Mouse (Mus musculus): ENCODE data around the gene Rgl1. TPM values are rescaled to one million over a fixed set of nuclear protein-coding genes. Genes with fewer than 3 reads are reported as not detected.

Rgl1 gene
- polyA plus RNA-seq, 1 experiment: 73.2 TPM

- Histone ChIP-seq H3K4me3 (ENCODE audit: insufficient read depth, low read depth, low read length) (no peak overlapping the region), H3K36me3 (ENCODE audit: control insufficient read depth, insufficient read depth, low read length) (no peaks in the 10 kb centered on the region), H3K4me1 (ENCODE audit: control insufficient read depth, insufficient read depth, low read length) (no peaks in the 10 kb centered on the region), H3K27me3 (replicated peaks; ENCODE audit: control insufficient read depth, insufficient read depth, low read length) (no peaks in the 10 kb centered on the region), H3K27ac (ENCODE audit: insufficient read depth, low read depth, low read length) (no peak overlapping the region)
- no peak for TF ChIP-seq CTCF (conservative IDR thresholded peaks at IDR 0.05; ENCODE audit: insufficient read depth, insufficient read length, low read depth, low read length)
- no peak for TF ChIP-seq POLR2A (IDR thresholded peaks at IDR 0.05; ENCODE audit: low read depth, low read length)
- 19% methylated on average over 5 of the region's 5 CpGs for WGBS
- DNase-seq: peak; percentile 32
These were observed 38.4 kb downstream of the Rgl1 start for GRCm38 (mm10) chr1:152727604-152728236.

GRCm38 (mm10) chr1:152726095-152726494, 40.1 kb downstream of the Rgl1 start:
- TF ChIP-seq POLR2A (IDR thresholded peaks at IDR 0.05; ENCODE audit: low read depth, low read length): no peak
- 72% methylated on average over 3 of the region's 3 CpGs for WGBS
- Histone ChIP-seq H3K4me3 (ENCODE audit: insufficient read depth, low read depth, low read length) (no peak overlapping the region), H3K36me3 (ENCODE audit: control insufficient read depth, insufficient read depth, low read length) (no peaks in the 10 kb centered on the region), H3K27me3 (replicated peaks; ENCODE audit: control insufficient read depth, insufficient read depth, low read length) (no peaks in the 10 kb centered on the region), H3K4me1 (ENCODE audit: control insufficient read depth, insufficient read depth, low read length) (no peaks in the 10 kb centered on the region), H3K27ac (ENCODE audit: insufficient read depth, low read depth, low read length) (no peak overlapping the region)
- DNase-seq: no peak

GRCm38 (mm10) chr1:152724286-152724685, 41.9 kb downstream of the Rgl1 start:
- Histone ChIP-seq H3K27me3 (replicated peaks; ENCODE audit: control insufficient read depth, insufficient read depth, low read length) (no peaks in the 10 kb centered on the region), H3K36me3 (ENCODE audit: control insufficient read depth, insufficient read depth, low read length) (no peaks in the 10 kb centered on the region), H3K4me3 (ENCODE audit: insufficient read depth, low read depth, low read length) (no peak overlapping the region), H3K4me1 (ENCODE audit: control insufficient read depth, insufficient read depth, low read length) (no peaks in the 10 kb centered on the region), H3K27ac (ENCODE audit: insufficient read depth, low read depth, low read length) (no peak overlapping the region)
- peak; percentile 47 for DNase-seq
- TF ChIP-seq POLR2A (IDR thresholded peaks at IDR 0.05; ENCODE audit: low read depth, low read length) (no peak), CTCF (conservative IDR thresholded peaks at IDR 0.05; ENCODE audit: insufficient read depth, insufficient read length, low read depth, low read length) (peak; percentile 36)

GRCm38 (mm10) chr1:152721535-152722198, 44.5 kb downstream of the Rgl1 start:
- Histone ChIP-seq H3K27ac (ENCODE audit: insufficient read depth, low read depth, low read length) (no peak overlapping the region), H3K4me1 (ENCODE audit: control insufficient read depth, insufficient read depth, low read length) (no peaks in the 10 kb centered on the region), H3K27me3 (replicated peaks; ENCODE audit: control insufficient read depth, insufficient read depth, low read length) (no peaks in the 10 kb centered on the region), H3K4me3 (ENCODE audit: insufficient read depth, low read depth, low read length) (no peak overlapping the region), H3K36me3 (ENCODE audit: control insufficient read depth, insufficient read depth, low read length) (no peaks in the 10 kb centered on the region)
- TF ChIP-seq CTCF (conservative IDR thresholded peaks at IDR 0.05; ENCODE audit: insufficient read depth, insufficient read length, low read depth, low read length): no peak
- TF ChIP-seq POLR2A (IDR thresholded peaks at IDR 0.05; ENCODE audit: low read depth, low read length): no peak
- 87% methylated on average over 11 of the region's 11 CpGs for WGBS
- no peak for DNase-seq

GRCm38 (mm10) chr1:152720969-152721368, 45.2 kb downstream of the Rgl1 start:
- Histone ChIP-seq H3K4me1 (ENCODE audit: control insufficient read depth, insufficient read depth, low read length) (no peaks in the 10 kb centered on the region), H3K4me3 (ENCODE audit: insufficient read depth, low read depth, low read length) (no peak overlapping the region), H3K36me3 (ENCODE audit: control insufficient read depth, insufficient read depth, low read length) (no peaks in the 10 kb centered on the region), H3K27me3 (replicated peaks; ENCODE audit: control insufficient read depth, insufficient read depth, low read length) (no peaks in the 10 kb centered on the region), H3K27ac (ENCODE audit: insufficient read depth, low read depth, low read length) (no peak overlapping the region)
- DNase-seq: no peak
- 75% methylated on average over 4 of the region's 4 CpGs for WGBS
- TF ChIP-seq POLR2A (IDR thresholded peaks at IDR 0.05; ENCODE audit: low read depth, low read length): no peak
- no peak for TF ChIP-seq CTCF (conservative IDR thresholded peaks at IDR 0.05; ENCODE audit: insufficient read depth, insufficient read length, low read depth, low read length)

- H3K4me3 ChIP-seq (ENCODE audit: insufficient read depth, low read depth, low read length): no peak overlapping the region
- WGBS: 56% methylated on average over 6 of the region's 6 CpGs
- DNase-seq: no peak
- H3K36me3 ChIP-seq (ENCODE audit: control insufficient read depth, insufficient read depth, low read length): no peaks in the 10 kb centered on the region
- H3K4me1 ChIP-seq (ENCODE audit: control insufficient read depth, insufficient read depth, low read length): no peaks in the 10 kb centered on the region
- TF ChIP-seq CTCF (conservative IDR thresholded peaks at IDR 0.05; ENCODE audit: insufficient read depth, insufficient read length, low read depth, low read length) (no peak), POLR2A (IDR thresholded peaks at IDR 0.05; ENCODE audit: low read depth, low read length) (no peak)
- H3K27me3 ChIP-seq (replicated peaks; ENCODE audit: control insufficient read depth, insufficient read depth, low read length): no peaks in the 10 kb centered on the region
- no peak overlapping the region for H3K27ac ChIP-seq (ENCODE audit: insufficient read depth, low read depth, low read length)
These were observed 48.0 kb downstream of the Rgl1 start for GRCm38 (mm10) chr1:152718200-152718599.

- 82% methylated on average over 1 of the region's 1 CpGs for WGBS
- TF ChIP-seq POLR2A (IDR thresholded peaks at IDR 0.05; ENCODE audit: low read depth, low read length): no peak
- no peak for TF ChIP-seq CTCF (conservative IDR thresholded peaks at IDR 0.05; ENCODE audit: insufficient read depth, insufficient read length, low read depth, low read length)
- no peaks in the 10 kb centered on the region for H3K4me1 ChIP-seq (ENCODE audit: control insufficient read depth, insufficient read depth, low read length)
These were observed 48.8 kb downstream of the Rgl1 start for GRCm38 (mm10) chr1:152717329-152717728.

More at GRCm38 (mm10) chr1:152717329-152717728, 48.8 kb downstream of the Rgl1 start:
- no peak overlapping the region for H3K27ac ChIP-seq (ENCODE audit: insufficient read depth, low read depth, low read length)
- DNase-seq: no peak
- H3K36me3 ChIP-seq (ENCODE audit: control insufficient read depth, insufficient read depth, low read length): no peaks in the 10 kb centered on the region
- no peak overlapping the region for H3K4me3 ChIP-seq (ENCODE audit: insufficient read depth, low read depth, low read length)
- H3K27me3 ChIP-seq (replicated peaks; ENCODE audit: control insufficient read depth, insufficient read depth, low read length): no peaks in the 10 kb centered on the region
